Mouse (Mus musculus) neural tube, embryonic 12.5 days (tissue): Measurements from ENCODE around the gene Lrrc75b. TPM values are rescaled to one million over a fixed set of nuclear protein-coding genes. Genes with fewer than 3 reads are reported as not detected.
"Not testable (repeated sequence)": the region's sequence is repeated elsewhere in the genome, so short reads cannot be mapped to it uniquely, and the experiment has no call there.

Source experiments
- ATAC-seq: fragments of 200-750 bp; cut with Nextera tagmentation; 2 replicates; pipeline ENCODE4 v1.8.0; 2017; ENCODE audit warnings: low read depth, mild to moderate bottlenecking, moderate TSS enrichment, moderate library complexity; ENCODE audit not compliant: low FRiP score
- H3K27ac ChIP-seq: fragments of 300-500 bp; sonication (generic); 2 replicates; pipeline ENCODE4 v1.5.1; 2016
- H3K27me3 ChIP-seq: fragments of 300-500 bp; sonication (generic); replicated peaks from 2 replicates; pipeline ENCODE4 v1.6.1; 2016; ENCODE audit warnings: mild to moderate bottlenecking
- H3K36me3 ChIP-seq: fragments of 300-500 bp; sonication (generic); 2 replicates; pipeline ENCODE4 v1.6.1; 2016; ENCODE audit warnings: mild to moderate bottlenecking
- H3K4me1 ChIP-seq: fragments of 300-500 bp; sonication (generic); 2 replicates; pipeline ENCODE4 v1.6.1; 2016
- H3K4me2 ChIP-seq: fragments of 300-500 bp; sonication (generic); replicated peaks from 2 replicates; pipeline ENCODE4 v1.6.1; 2016; ENCODE audit warnings: mild to moderate bottlenecking
- H3K4me3 ChIP-seq: fragments of 300-500 bp; sonication (generic); 2 replicates; pipeline ENCODE4 v1.5.1; 2016
- H3K9ac ChIP-seq: fragments of 300-500 bp; sonication (generic); 2 replicates; pipeline ENCODE4 v1.6.1; 2016; ENCODE audit warnings: mild to moderate bottlenecking
- H3K9me3 ChIP-seq: fragments of 300-500 bp; sonication (generic); 2 replicates; pipeline ENCODE4 v1.6.1; 2016; ENCODE audit warnings: mild to moderate bottlenecking
- WGBS: fragments of 180-500 bp; shearing (Covaris S2); methylation state at CpG from one replicate; pipeline ENCODE4 v1.1.7; 2016; 5-methylcytosine and 5-hydroxymethylcytosine counted together
- polyA plus RNA-seq: library from polyadenylated mRNA; unstranded; fragments of >200 nt; fragmentation: Nextera tagmentation; extraction: Ambion mirVana; gene quantifications from 2 replicates; pipeline ENCODE4 v1.2.1, GENCODE M21; 2016

Lrrc75b gene
- polyA plus RNA-seq, 1 experiment from 2014 or later: 16.7 TPM

DNA sequence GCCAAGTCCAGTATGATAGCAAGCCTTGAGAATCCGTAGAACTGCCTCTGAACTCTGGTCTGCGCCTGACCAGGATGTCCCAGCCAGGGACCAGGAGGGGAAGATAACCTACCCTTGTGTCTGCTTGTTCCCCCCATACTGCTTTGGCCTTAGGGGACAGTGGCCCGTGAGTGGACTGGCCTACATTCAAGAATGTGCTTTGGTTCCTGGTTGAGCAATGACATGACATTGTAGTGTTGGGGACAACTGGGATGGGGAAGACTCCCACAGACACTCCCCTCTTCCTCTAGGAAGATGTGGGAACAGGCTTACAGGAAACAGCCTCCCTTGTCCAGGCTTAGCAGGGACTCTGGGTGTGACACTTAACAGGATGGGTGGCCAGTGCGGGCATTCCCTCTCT is 27.7 kb upstream of the Lrrc75b start:
- Histone ChIP-seq H3K9ac (no peak overlapping the region), H3K36me3 (no peaks in the 10 kb centered on the region), H3K4me3 (no peak overlapping the region), H3K27me3 (no peaks in the 10 kb centered on the region), H3K9me3 (no peaks in the 10 kb centered on the region), H3K4me1 (0 out of 2 replicates have a peak, but pooled peaks cover 2% of the 10 kb centered on the region), H3K4me2 (no peak overlapping the region), H3K27ac (no peak overlapping the region)
- 88% methylated on average over 4 of the region's 4 CpGs for WGBS
- no peak for ATAC-seq

DNA sequence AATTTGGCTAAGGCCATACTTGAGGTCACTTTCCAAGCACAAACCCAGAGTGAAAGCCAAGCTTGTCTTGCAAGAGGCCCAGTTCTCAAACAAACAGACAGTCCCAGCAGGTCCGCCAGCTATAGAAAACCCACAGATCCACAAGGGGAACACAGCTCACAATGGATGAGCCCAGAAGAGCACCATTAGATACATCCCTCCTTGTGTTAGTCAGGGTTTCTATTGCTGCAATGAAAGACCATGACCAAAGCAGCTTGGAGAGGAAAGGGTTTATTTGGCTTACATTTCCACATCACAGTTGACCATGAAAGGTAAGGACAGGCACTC is 26.4 kb upstream of the Lrrc75b start:
- ATAC-seq: no peak; the same call in 1 of the 2 replicates
- Histone ChIP-seq H3K4me3 (no peak overlapping the region), H3K27ac (no peak overlapping the region), H3K4me2 (no peak overlapping the region), H3K4me1 (0 out of 2 replicates have a peak, but pooled peaks cover 2% of the 10 kb centered on the region), H3K9me3 (no peaks in the 10 kb centered on the region), H3K9ac (no peak overlapping the region), H3K27me3 (no peaks in the 10 kb centered on the region), H3K36me3 (no peaks in the 10 kb centered on the region)
- 88% methylated on average over 1 of the region's 1 CpGs for WGBS

DNA sequence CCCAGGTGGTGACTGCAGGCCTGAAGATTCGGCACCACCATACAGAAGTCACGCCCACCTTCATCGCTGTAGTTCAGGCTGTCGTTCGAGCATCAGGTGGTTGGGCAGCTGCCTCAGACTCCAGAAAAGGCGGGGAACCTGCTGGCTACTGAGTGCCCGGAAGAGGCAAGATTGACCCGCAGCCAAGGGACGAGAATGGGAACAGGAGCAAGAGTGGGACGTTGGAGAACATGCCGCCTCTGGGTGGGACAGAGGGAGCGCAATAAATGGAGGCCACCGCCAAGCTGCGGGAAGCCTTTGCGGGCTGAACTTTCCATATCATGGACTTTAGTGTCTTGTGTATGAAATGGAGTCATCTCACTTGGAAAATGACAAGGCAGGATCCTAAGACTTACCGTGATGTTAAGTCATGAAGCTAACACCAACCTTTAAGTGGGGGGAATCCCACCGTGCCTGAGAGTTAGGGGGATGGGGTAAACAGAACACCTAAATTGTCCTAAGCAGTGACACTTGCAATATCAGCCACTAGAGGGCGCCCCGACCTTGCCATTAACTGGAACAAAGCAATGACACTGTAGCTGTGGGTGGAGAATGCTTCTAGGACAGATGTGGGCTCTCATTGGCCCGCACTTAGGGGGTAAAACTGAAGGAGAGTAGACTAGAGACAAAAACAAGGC is 25.9 kb upstream of the Lrrc75b start:
- peak; percentile 89 for ATAC-seq
- no peak overlapping the region for H3K9ac ChIP-seq

DNA sequence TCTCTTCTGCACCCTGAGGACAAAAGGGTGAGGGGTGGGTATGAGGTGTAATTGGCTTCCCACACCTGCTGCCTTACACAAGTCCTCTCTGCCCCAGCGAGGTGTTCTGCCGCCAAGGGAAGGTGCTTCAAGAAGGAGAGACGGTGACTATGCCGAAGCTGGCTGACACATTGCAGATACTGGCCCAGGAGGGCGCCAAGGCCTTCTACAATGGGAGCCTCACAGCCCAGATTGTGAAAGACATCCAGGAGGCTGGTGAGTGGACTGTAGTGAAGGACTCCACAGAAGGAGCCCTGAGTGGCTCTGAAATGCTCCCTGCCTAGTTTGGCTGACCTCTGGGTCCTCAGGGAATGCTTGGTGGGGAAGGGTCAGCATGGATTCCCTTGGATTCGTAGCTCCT is 19.0 kb upstream of the Lrrc75b start:
- no peak overlapping the region for H3K27ac ChIP-seq
- 89% methylated on average over 6 of the region's 6 CpGs for WGBS

More for the DNA sequence above, 25.9 kb upstream of the Lrrc75b start:
- no peaks in the 10 kb centered on the region for H3K36me3 ChIP-seq
- H3K4me2 ChIP-seq: peak overlapping the region; percentile 45
- 22% methylated on average over 20 of the region's 20 CpGs for WGBS
- no peak overlapping the region for H3K27ac ChIP-seq
- no peaks in the 10 kb centered on the region for H3K27me3 ChIP-seq
- H3K4me1 ChIP-seq: 0 out of 2 replicates have a peak, but pooled peaks cover 2% of the 10 kb centered on the region
- H3K4me3 ChIP-seq: no peak overlapping the region
- no peaks in the 10 kb centered on the region for H3K9me3 ChIP-seq

DNA sequence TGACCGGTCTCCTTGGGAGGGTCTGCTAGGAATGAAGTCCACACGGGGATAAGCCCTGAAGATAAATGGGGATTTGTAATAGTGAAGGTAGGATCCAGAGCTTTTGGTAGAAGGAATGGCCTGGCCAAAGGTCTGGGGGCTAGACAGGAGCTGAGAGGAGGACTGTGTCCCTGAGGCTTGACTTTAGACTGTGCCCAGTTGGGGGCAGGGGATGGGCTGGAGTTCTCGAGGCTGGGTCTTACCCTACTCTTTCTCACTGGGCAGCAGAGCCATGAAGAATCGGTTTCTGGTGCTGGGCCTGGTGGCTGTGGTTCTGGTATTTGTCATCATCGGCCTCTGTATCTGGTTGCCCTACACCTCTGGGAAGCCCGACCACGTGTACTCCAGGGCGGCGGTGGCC is 13.8 kb upstream of the Lrrc75b start:
- Histone ChIP-seq H3K9me3 (no peaks in the 10 kb centered on the region), H3K4me2 (no peak overlapping the region), H3K4me3 (no peak overlapping the region), H3K4me1 (no peaks in the 10 kb centered on the region; the same call in 1 of the 2 replicates), H3K9ac (no peak overlapping the region), H3K36me3 (no peaks in the 10 kb centered on the region), H3K27me3 (no peaks in the 10 kb centered on the region), H3K27ac (no peak overlapping the region)
- no peak for ATAC-seq
- 89% methylated on average over 9 of the region's 9 CpGs for WGBS

More for the DNA sequence above, 19.0 kb upstream of the Lrrc75b start:
- Histone ChIP-seq H3K27me3 (no peaks in the 10 kb centered on the region), H3K36me3 (no peaks in the 10 kb centered on the region), H3K4me1 (no peaks in the 10 kb centered on the region), H3K9me3 (no peaks in the 10 kb centered on the region), H3K4me2 (no peak overlapping the region), H3K9ac (no peak overlapping the region), H3K4me3 (no peak overlapping the region)
- ATAC-seq: no peak

DNA sequence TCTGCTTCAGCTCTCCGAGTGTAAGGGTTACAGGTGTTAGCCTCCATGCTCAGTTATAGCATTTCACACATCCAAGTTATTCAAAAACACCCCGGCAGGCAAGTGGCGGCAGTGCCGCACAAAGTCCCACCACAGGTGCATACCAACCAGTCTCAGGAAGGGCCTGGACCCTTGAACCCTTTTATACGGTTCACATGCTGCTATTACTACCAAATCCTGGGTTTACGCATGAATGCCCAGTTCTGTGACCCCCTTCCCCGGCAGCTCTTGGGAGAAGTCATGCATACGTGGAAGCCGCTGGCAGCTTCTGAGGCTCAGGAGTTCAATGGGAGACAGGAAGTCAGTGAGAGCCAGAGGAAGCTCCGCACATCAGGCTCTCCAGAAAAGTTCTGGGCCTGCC is 13.1 kb upstream of the Lrrc75b start:
- H3K27me3 ChIP-seq: 0 out of 2 replicates have a peak, but pooled peaks cover 4% of the 10 kb centered on the region
- no peak for ATAC-seq
- H3K4me2 ChIP-seq: no peak overlapping the region
- H3K4me3 ChIP-seq: no peak overlapping the region
- no peaks in the 10 kb centered on the region for H3K36me3 ChIP-seq
- H3K9me3 ChIP-seq: no peaks in the 10 kb centered on the region
- 57% methylated on average over 10 of the region's 10 CpGs for WGBS
- H3K4me1 ChIP-seq: no peaks in the 10 kb centered on the region; the same call in 1 of the 2 replicates
- H3K27ac ChIP-seq: no peak overlapping the region
- H3K9ac ChIP-seq: no peak overlapping the region

DNA sequence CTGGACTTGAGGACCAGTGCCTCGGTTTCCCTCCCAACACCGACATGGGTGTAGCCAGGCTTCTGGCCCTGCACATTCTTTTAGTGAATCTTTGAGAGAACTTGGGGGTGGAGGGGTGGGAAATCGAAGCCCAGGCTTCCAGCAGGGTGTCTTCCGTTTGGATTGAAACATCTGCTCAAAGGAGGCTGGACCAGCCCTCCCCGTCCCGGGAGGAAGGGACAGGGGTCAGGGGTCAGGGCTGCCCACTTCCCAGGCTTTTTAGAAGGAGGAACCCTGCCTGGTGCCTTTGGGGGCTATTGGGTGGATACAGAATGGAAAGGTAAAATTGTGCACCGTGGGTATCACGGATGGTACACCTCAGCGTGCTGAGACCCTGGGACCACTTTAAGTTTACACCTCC is 11.8 kb upstream of the Lrrc75b start:
- no peak overlapping the region for H3K4me2 ChIP-seq
- H3K9ac ChIP-seq: no peak overlapping the region
- WGBS: 49% methylated on average over 9 of the region's 9 CpGs
- no peaks in the 10 kb centered on the region; the same call in 1 of the 2 replicates for H3K4me1 ChIP-seq
- H3K36me3 ChIP-seq: no peaks in the 10 kb centered on the region
- no peak for ATAC-seq
- H3K27me3 ChIP-seq: 0 out of 2 replicates have a peak, but pooled peaks cover 4% of the 10 kb centered on the region
- H3K27ac ChIP-seq: no peak overlapping the region
- H3K9me3 ChIP-seq: no peaks in the 10 kb centered on the region
- no peak overlapping the region for H3K4me3 ChIP-seq

DNA sequence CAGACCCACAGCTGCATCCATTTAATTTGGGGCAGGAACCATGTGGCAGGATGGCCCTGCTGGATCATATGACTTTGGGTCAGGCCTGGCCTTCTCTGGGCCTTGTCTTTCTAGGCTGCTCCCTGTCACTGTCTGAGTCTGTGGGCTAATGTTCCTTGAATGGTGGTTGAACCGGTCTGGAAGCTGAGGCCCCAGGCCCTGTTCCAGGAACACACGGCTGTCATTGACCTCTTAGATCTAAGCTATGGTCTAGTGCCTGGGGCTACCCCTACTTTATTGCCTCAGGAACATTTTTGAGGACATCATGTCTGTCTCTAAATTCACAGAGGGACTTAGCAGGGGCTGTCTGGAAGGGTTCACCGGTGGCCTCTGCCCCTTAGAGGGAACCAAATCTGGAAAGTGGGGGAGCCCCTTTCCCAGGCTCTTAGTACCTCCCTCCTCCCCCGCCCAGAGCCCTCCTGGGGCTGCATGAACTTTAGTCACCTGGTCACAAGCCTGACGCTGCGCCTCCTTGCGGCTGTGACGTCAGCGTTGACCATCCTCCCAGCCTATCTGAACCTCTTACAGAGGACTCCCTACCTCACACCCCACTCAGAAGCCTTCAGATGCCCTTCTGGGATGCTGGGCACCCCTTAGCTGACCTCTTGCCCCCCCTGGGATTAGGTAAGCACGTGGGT is 11.0 kb upstream of the Lrrc75b start:
- Histone ChIP-seq H3K27me3 (0 out of 2 replicates have a peak, but pooled peaks cover 4% of the 10 kb centered on the region), H3K4me1 (no peaks in the 10 kb centered on the region; the same call in 1 of the 2 replicates), H3K27ac (no peak overlapping the region), H3K4me3 (no peak overlapping the region), H3K4me2 (no peak overlapping the region), H3K36me3 (no peaks in the 10 kb centered on the region), H3K9ac (no peak overlapping the region), H3K9me3 (no peaks in the 10 kb centered on the region)
- no peak for ATAC-seq
- WGBS: 28% methylated on average over 10 of the region's 10 CpGs

DNA sequence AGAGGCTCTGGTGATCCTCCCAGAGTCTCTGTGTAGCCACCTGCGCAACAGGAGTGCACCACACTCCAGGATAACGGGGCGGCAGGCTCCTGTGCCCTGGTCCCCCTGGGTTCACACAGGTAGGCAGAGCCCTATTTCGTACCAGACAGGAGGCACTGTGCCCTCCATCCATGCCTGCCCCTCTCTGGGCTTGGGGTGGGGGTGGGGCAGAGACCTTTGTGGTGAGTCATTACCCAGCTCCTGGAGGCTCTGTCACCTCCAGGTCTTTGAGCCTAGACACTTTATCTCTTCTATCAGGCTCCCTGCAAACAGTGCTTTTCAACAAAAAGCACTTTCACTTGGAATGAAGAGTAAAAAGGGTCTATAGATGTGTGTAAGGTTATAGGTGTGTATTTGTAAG is 8.7 kb upstream of the Lrrc75b start:
- Histone ChIP-seq H3K9ac (no peak overlapping the region), H3K4me1 (no peaks in the 10 kb centered on the region; the same call in 1 of the 2 replicates), H3K27me3 (0 out of 2 replicates have a peak, but pooled peaks cover 10% of the 10 kb centered on the region), H3K4me3 (no peak overlapping the region), H3K36me3 (no peaks in the 10 kb centered on the region), H3K9me3 (no peaks in the 10 kb centered on the region), H3K27ac (no peak overlapping the region), H3K4me2 (no peak overlapping the region)
- 17% methylated on average over 4 of the region's 4 CpGs for WGBS
- no peak for ATAC-seq

DNA sequence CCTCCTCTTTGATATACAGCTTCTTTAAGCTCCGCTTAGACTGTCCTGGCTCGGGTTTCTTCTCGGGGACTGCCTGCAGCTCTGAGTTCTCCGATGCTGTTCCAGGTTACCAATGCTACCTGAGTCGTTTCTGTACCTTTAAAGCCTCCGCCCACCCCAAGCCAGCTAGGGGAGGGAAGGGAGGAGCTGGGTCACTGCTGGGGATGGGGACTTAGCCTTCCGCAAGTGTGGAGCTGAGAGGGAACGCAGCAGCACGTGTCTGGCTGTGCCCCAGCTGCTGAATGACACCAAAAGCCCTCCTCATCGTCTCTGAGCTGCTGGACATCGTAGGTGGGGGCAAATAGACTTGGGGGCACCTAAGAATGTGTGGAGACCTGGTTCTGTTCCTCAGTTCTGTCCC is 8.3 kb upstream of the Lrrc75b start:
- ATAC-seq: no peak
- no peak overlapping the region for H3K9ac ChIP-seq

DNA sequence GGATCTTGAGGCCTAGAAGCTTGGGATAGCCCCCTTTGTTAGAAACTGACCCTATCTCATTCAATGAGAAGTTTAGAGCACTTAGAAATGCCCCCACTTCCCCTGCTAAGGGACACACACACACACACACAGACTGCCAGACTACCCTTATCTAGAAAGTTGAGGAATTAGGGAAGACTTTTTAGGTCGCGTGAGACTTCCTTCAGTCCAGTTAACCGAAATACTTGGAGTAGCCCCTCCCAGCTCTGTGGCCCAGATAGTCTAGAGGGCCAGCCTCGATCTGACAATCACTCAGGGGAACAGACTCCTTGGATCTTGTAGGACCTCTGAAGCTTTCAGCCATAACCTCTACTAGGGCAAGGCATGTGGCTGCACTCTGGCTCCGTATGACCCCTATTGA is 7.9 kb upstream of the Lrrc75b start:
- WGBS: 45% methylated on average over 5 of the region's 5 CpGs
- Histone ChIP-seq H3K4me1 (no peaks in the 10 kb centered on the region; the same call in 1 of the 2 replicates), H3K36me3 (no peaks in the 10 kb centered on the region), H3K27ac (no peak overlapping the region), H3K4me3 (no peak overlapping the region), H3K9me3 (no peaks in the 10 kb centered on the region), H3K27me3 (peaks cover 14% of the 10 kb centered on the region; the same call in 1 of the 2 replicates), H3K4me2 (no peak overlapping the region), H3K9ac (no peak overlapping the region)
- no peak for ATAC-seq

More for the DNA sequence above, 8.3 kb upstream of the Lrrc75b start:
- Histone ChIP-seq H3K27me3 (0 out of 2 replicates have a peak, but pooled peaks cover 13% of the 10 kb centered on the region), H3K9me3 (no peaks in the 10 kb centered on the region), H3K27ac (no peak overlapping the region), H3K4me1 (no peaks in the 10 kb centered on the region; the same call in 1 of the 2 replicates), H3K36me3 (no peaks in the 10 kb centered on the region), H3K4me2 (no peak overlapping the region), H3K4me3 (no peak overlapping the region)
- WGBS: 5% methylated on average over 11 of the region's 11 CpGs

DNA sequence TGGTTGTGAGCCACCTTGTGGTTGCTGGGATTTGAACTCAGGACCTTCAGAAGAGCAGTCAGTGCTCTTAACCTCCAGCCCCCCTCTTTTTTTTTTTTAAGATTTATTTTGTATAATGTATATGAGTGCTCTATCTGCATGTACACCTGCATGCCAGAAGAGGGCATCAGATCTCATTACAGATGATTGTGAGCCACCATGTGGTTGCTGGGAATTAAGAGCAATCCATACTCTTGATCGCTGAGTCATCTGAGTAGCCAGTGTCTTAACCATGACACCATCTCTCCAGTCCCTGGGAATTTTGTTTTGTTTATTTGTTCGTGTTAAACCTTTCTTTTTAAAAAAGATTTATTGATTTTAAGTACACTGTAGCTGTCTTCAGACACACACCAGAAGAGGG is 6.6 kb upstream of the Lrrc75b start:
- not testable (repeated sequence) for H3K9ac ChIP-seq, H3K36me3 ChIP-seq, H3K27ac ChIP-seq, H3K4me1 ChIP-seq, ATAC-seq, H3K4me2 ChIP-seq, H3K9me3 ChIP-seq, H3K4me3 ChIP-seq
- peaks cover 25% of the 10 kb centered on the region; the same call in 1 of the 2 replicates for H3K27me3 ChIP-seq
- 84% methylated on average over 2 of the region's 2 CpGs for WGBS
